Mouse (Mus musculus) lung, adult 2 months (tissue): ENCODE results near the gene Fbxw8.

ENCODE experiments used
- CTCF ChIP-seq: fragments of 200-500 bp; IDR thresholded peaks from 2 replicates; pipeline ENCODE4 v1.5.1; 2011; ENCODE audit warnings: mild to moderate bottlenecking, low read length, control low read depth; ENCODE audit not compliant: insufficient read depth
- POLR2A ChIP-seq: fragments of 200-500 bp; IDR thresholded peaks from 2 replicates; pipeline ENCODE4 v1.6.1; 2011; ENCODE audit warnings: low read depth, mild to moderate bottlenecking, control low read depth, low read length, borderline replicate concordance; ENCODE audit errors: extremely low read depth

- TF ChIP-seq CTCF: no peak
- TF ChIP-seq POLR2A: no peak
Measured at GRCm38 (mm10) chr5:118108794-118109440, 46.3 kb downstream of the Fbxw8 start.
